Mouse (Mus musculus) subcutaneous adipose tissue, adult 2 months (tissue): ENCODE data around the gene Tbx2. TPM values are rescaled to one million over a fixed set of nuclear protein-coding genes. Genes with fewer than 3 reads are reported as not detected.

Experiments used
- polyA plus RNA-seq: library from polyadenylated mRNA; depleted of rRNA; stranded (reverse); fragments of >200 nt; gene quantifications from 2 replicates; pipeline ENCODE4 v1.2.3, GENCODE M21; 2012; ENCODE audit warnings: low replicate concordance; rRNA removed

Tbx2 gene
- polyA plus RNA-seq: 13.7 TPM in 2 replicates

DNA sequence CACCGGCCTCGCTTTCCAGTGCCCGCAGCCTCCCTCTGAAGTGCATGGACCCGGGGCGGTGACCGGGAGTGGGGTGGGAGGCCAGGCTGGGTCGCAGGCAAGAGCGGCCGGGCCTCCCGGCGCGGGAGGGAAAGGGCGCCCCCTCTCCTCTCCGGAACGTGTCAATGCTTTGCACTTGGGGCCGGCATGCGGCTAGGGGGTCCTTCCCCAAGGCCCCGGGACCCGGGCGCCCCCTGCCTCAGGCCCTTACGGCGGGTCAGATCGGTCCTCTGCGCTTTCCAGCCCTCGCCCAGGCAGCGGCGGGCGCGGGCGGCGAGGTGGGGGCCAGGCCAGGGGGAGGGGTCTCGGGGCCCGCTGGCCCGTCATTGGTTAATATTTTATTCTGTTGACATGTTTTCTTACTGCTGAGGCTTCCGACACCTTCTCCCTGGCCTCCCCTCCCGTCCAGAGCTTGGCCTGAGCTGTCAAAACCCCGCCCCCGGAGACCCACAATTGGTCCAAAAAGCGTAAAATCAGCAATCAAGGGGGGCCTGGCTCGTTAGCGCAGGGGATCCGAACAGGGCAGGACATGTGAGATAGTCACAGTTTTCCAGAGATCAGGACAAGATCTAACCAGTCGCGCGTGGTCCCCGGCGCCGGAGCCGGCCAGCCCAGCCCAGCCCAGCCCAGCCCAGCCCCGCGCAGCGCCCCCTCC, at the start of gene Tbx2:
TSS of gene Tbx2 (plus strand) at position 321 of the 694 bp plus-strand sequence.

DNA sequence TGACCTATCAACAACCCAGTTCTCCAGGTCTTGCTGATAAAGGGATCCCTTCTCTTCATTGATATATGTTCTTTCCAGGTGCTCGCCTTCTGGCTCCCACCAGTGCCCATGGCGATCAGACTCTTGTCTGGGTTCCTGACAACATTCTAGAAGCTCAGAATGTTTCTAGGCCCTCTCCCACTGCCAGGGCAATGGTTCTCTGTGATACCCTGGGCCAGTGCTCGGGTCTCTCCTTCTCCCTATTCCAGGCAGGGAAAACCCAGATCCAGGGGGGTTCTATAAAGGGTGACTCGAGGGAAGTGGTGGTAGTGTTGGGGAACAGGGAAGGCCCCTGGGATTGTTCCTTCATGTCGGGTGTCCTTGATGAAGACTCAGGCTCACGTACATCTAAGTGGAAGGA, 17.9 kb downstream of the Tbx2 start, which contains the start of gene Gm11444:
TSS of gene Gm11444 (minus strand) at position 101 of the 400 bp plus-strand sequence.

DNA sequence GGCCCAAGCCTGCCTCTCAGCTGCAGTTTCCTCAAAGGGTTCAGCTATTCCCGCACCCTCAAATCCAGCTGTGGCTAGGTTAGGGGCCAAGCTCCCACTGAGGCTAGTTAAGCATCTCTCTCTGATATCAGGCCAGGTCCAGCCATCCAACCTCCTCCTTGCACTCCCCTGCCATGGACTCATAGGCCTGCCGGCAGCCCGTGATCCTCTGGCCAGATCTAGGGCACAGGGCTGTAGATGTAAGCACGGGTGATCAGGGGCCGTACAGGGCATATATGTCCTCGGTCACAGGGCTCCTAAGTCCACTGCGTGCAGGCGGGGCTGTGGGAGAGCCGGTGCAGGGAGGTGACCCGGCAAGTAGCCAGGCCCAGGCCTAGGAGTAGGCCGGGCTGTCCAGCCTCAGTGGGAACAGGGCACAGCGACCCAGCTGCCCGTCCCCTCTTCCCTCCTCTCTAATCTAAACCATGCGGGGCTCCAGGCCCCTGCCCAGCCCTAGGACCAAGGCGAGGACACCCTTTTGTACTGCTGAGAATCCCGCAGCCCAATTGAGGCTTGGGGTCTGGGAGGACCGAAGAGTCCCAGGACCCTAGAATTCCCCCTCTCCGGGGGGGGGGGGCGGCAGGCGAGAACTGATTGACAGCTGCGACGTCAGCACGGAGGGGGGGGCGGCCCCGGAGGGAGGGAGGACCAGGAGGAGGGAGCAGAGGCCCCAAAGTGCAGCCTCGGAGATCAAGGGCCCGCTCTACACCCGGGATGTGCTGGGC, 53.5 kb downstream of the Tbx2 start, which contains the start of gene Tbx4:
TSS of gene Tbx4 (plus strand) at position 758 of the 764 bp plus-strand sequence.

Other genes starting within 250 kb of the Tbx2 start
- gene Gm11444, start 17.8 kb downstream of the Tbx2 start, polyA plus RNA-seq: not detected in 2 replicates
- gene Tbx4, start 53.9 kb downstream of the Tbx2 start, polyA plus RNA-seq: 0.10 and 0.77 TPM in 2 replicates